Mouse (Mus musculus) pancreas, adult 10 weeks (tissue): ENCODE data around the gene Tnfrsf11a. TPM values are rescaled to one million over a fixed set of nuclear protein-coding genes. Genes with fewer than 3 reads are reported as not detected.

Experiments used
- polyA plus RNA-seq: library from polyadenylated mRNA; stranded (reverse); fragments of 350-450 nt; fragmentation: Illumina TruSeq; extraction: RNeasy Lipid Tissue Mini Kit (QIAGEN cat#74804); gene quantifications from one replicate; pipeline ENCODE4 v1.2.3, GENCODE M21; 2015; ENCODE audit warnings: low read depth, low replicate concordance; ENCODE audit not compliant: insufficient read depth

Gene Tnfrsf11a
- 0.57 TPM for polyA plus RNA-seq

GRCm38 (mm10) chr1:105780457-105781364 is at the start of gene Tnfrsf11a:
TSS of gene Tnfrsf11a (plus strand) at chr1:105780718.

Other genes with a start within 250 kb of the Tnfrsf11a start
- gene Pign, start 117.0 kb upstream of the Tnfrsf11a start, polyA plus RNA-seq = 3.5 TPM
- 7.2 TPM for gene Relch, start 116.9 kb upstream of the Tnfrsf11a start, polyA plus RNA-seq
- gene Zcchc2, start 209.7 kb downstream of the Tnfrsf11a start, polyA plus RNA-seq = 4.7 TPM